Mouse (Mus musculus): ENCODE measurements around the gene Cope.

- TF ChIP-seq CTCF (IDR thresholded peaks at IDR 0.05; ENCODE audit: control insufficient read depth, insufficient read depth, low read length), result no peak
- TF ChIP-seq POLR2A (IDR thresholded peaks at IDR 0.05; ENCODE audit: borderline replicate concordance, control insufficient read depth, low read depth, low read length), result no peak
Measured at GRCm38 (mm10) chr8:70347860-70348420, 45.6 kb downstream of the Cope start.

Measured in bone marrow, adult 2 months (tissue).